Mouse (Mus musculus) 3T3-L1 (cell line): ENCODE measurements around the gene Tmem213.

Experiments
- DNase-seq: peaks from one replicate; pipeline ENCODE4 v3.0.0-alpha.2; 2015; ENCODE audit warnings: low read depth, low spot score

The Tmem213 gene

DNA sequence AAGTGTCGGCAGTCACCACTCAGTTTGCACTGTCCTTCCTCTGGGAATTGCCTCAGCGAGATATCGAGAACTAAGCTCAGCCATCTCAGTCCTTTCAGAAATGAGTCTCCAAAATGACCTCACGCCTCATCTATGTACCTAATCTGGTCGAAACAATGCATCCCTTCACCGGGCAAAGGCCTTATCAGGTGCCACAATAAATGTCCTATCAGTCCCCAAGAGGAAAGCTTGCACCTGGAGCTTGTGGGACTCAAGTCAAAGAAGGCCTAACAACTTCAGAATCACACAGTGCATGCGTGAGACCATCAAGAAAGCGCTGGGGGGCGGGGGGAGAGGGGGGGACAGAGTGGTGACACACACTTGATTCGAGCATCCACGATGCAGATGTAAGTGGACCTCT, 43.2 kb downstream of the Tmem213 start:
- no peak for DNase-seq

DNA sequence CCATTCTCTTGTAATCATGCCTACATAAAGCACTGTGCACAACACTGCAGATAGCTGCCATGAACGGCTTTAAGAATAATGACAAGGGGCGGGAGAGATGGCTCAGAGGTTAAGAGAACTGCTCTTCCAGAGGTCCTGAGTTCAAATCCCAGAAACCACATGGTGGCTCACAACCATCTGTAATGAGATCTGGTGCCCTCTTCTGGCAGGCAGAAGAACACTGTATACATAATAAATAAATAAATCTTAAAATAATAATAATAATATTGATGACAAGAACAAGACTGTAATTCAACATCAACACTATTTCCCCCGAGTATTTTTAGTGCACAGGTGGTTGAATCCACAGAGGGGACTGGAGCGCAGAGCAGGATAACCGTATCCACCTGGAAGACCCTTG, 47.1 kb downstream of the Tmem213 start:
- no peak for DNase-seq

DNA sequence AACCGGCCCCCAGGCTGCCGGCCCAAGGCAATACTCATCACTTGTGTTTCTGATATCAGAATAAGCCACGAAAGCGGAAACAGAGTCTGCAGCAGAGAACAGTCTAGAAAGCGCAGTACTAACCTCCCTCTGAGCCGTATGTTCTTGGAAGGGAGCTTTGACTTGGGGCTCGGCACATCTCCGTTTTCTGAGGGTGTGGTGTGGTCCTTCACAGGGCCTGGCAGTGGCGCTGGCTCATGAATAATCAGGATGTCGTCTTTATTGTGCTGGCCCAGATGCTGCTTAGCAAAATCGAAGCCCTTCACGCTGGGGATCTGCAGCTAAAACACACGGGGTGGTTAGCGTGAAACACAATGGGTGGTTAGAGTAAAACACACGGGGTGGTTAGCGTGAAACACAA, 48.9 kb downstream of the Tmem213 start:
- no peak for DNase-seq

DNA sequence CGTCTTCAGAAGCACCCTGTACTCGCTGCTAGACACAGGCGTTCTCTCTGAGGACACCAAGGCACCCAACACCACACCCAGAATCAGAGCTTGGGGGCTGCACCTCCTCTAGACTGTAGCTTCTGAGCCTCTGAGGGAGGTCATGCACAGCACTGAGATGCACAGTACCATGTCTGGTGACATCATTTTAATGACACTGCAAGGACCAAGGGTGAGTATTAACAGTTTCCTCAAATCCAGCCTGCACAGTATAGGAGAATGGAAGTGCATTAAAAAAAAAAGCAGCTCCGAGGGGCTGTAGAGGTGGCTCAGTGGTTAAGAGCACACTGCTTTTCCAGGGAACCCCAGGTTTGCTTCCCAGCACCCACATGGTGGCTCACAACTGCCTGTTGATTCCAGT, 50.5 kb downstream of the Tmem213 start:
- no peak for DNase-seq

DNA sequence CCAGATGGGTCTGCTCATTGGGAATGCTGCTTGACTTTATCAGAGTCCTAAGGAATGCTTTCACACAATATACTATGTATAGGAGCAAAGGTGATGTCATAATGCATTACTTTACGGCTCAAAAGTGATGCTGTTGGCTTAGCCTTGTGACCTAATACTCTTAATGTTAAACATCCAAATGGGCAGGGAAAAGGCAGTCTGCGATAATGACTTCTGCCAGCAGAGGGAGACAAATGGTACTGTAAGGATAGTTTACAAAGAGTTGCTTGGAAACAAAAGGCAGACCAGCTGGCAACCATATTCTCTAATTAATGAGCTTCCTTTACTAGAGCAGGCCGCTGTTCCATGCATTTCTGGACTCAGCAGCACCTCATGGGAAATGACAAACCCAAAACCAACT, 51.0 kb downstream of the Tmem213 start:
- peak; percentile 98 for DNase-seq

DNA sequence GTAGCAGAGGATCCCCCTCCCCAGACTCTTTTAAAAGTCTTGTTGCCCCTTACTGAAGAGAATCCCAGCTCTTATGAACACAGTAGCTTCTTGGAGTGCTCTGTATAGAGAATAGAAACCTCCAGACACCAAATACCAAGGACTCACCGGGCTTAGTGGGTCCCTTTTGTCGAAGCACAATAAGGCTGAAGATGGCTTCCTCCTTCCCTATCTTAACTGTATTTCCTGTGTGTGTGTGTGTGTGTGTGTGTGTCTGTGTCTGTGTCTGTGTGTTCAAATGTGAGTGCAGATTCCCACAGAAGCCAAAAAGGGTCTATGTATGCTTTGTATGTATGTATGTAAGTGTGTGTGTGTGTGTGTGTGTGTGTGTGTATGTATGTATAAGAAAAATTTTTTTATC, 51.5 kb downstream of the Tmem213 start:
- DNase-seq: no peak

DNA sequence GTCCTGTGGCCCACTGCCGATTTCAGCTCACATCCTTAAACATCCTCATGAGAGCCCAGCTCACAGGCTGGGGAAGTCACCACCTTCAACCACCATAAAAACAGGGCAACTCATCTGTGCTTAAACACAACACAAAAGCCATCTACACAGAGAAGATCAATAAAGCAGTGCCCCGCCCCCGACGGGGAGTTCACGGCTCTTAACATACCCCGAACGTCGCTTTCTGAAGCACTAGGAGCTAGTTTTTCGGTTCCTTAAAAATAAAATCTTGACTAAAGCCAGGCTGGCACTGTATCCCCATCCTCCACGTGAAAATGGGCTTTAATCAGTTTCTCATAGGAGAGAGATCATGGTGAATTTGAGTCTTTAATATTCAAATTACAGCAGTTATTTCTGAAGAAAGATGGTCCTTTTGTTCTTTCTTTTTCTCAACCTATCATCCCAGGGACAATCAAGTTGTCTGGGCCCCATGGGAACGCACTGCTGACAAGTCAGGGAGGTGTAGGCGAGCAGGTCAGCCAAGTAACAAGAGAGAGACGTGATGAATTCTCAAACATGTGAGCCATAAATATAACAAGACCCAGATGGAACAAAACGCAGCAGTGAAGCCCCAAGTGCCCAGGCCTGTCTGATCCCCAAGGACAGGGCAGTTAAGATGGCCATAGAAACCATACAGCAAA, 53.9 kb downstream of the Tmem213 start:
- DNase-seq: no peak

DNA sequence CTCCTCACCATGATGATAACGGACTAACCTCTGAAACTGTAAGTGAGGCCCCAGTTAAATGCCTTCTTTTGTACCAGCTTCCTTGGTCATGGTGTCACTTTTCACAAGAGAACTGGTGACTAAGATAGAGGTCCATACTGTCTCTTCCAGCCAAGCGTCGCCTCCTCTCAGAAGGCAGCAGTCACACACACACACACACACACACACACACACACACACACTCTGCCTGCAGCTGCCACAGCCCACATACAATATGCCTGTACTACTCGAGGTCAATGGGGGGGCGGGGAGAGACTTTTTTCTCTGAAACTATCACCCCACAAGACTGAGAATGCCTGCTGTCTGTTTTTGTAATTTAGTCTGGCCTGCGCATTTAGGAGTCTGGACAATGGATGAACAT, 55.6 kb downstream of the Tmem213 start:
- no peak for DNase-seq

DNA sequence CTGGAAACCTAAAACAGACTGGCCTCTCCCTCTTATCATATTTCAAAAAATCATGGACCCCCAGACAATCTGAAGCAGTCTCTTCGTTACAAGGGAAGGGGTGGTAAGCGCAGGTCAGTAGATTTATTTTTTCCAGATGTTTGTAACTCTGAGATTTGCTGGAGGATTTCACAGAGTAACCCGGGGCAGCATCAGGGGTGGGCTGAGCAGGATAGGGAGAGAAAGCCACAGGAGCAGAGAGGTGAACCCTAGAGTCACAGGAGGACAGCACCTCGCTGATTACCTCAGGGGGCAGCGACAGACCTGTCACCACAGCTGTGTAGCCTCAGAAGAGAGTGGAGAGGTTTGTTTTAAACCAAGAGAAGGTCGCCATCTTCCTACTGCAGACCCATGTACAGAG, 56.3 kb downstream of the Tmem213 start:
- no peak for DNase-seq
